Mouse (Mus musculus) cerebellum, adult (tissue): ENCODE measurements around the gene Ddx19b.
"Not testable (repeated sequence)": the region's sequence is repeated elsewhere in the genome, so short reads cannot be mapped to it uniquely, and the experiment has no call there.

Source experiments
- ATAC-seq: cut with Nextera tagmentation; 2 replicates; pipeline ENCODE4 v1.9.2; 2017; ENCODE audit warnings: mild to moderate bottlenecking, moderate library complexity, mixed read lengths; ENCODE audit not compliant: insufficient number of reproducible peaks, low FRiP score, low TSS enrichment

The Ddx19b gene

DNA sequence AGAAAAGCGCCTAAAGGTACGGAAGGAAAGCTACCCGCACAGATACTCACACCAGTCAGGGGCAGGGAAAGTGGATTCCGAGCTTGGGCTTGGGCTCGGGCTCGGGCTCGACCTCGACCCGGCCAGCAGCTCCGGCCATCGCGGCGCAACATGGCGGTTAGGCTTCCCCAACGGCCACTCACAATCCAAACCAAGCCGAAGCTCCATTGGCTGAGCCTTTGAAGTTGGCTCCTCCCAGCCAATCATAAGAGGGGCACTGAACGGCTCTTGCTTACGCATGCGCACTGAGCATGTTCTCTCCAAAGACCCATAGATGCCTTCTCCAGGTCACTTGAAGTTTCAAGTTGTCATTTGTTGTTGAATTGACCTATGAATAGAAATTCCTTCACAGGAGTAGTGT is at the start of gene Ddx19b:
Ddx19b (minus strand) TSS at position 180 of the 400 bp plus-strand sequence.
- no peak for ATAC-seq

DNA sequence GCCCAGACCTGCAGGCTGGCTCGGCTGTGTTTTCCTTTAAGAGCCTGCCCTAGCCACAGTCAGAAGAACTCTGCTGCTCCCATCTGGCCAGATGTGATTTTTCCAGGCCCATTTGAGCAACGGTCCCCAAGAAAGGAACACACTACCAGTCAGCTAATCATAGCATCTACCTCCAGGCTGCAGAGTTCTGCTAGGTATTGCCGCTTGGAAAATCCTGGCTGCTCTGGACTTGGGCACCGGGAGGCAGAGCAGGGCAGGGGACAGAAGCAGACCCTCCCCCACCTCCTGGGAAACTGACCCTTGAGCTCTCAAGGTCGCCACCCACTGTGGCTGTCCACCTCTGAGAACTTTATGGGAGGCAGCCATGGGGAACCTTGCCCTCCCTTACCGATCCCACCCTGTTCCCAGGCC is 48.3 kb upstream of the Ddx19b start:
- no peak for ATAC-seq

DNA sequence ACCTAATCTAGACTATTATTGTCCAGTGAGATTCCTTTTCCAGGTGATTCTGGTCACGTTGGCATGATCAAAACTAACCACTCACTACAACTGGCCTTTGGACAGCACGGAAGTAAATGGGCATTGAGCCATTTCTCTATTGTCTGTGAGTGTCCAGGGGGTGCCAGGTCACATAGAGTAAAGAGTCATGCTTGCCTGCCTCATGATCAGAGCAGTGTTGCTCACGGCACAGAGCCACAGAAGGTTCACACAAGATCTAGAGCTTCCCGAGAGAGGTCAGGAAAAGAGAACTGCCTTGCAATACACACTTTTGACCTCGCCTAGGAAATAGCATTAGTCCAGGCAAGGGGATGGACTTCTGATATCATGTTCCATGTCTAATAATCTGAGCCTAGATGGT is 47.9 kb upstream of the Ddx19b start:
- ATAC-seq, result no peak

DNA sequence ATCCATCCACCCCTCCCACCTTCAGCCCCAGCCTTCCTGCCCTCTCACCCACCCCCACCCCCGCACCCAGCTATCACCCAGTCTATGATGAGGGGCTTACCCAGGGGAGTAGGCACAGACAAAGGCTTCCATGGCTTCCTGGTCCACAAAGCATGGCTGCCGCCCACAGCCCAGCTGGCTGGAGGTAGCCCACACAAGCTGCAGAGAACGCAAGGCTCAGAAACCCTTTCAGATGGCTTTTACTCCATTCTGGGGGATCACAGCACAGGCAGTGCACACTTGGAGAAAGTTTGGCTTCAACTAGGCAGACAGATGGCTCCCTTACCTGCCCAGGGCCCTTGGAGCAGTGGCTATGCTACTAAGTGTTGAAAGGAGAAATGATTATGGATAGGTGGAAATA is 44.4 kb upstream of the Ddx19b start:
- ATAC-seq, result no peak

DNA sequence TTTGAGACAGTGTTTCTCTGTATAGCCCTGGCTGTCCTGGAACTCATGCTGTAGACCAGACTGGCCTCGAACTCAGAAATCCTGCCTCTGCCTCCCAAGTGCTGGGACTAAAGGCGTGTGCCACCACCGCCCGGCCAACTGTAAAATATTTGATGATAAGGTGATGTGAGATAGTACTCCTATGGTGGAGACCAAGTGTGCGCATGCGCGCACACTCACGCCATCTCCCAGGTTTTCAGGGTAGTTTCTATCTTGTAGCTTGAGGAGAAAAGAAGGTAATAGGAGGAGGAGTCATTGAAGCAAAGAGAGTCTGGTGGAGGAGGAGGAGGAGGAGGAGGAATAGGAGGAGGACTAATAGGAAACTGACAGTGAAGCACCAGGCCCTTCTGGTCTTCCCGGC is 37.1 kb upstream of the Ddx19b start:
- not testable (repeated sequence) for ATAC-seq

DNA sequence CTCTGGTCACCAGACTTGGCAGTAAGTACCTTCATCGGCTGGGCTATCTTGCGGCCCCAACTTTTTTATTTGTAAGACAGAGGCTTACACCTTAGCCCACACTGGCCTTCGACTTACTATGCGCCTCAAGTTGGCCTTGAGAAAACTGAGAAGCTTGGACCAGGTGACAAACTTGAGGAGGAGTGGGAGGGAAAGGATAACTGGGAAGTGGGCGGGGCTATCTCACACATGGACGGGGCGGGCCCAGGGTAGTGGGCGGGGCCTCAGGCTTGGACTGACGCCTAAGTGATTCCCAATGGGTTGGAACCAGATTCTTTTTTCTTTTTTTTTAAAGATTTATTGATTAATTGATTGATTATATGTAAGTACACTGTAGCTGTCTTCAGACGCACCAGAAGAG is 35.9 kb upstream of the Ddx19b start:
- no peak for ATAC-seq

DNA sequence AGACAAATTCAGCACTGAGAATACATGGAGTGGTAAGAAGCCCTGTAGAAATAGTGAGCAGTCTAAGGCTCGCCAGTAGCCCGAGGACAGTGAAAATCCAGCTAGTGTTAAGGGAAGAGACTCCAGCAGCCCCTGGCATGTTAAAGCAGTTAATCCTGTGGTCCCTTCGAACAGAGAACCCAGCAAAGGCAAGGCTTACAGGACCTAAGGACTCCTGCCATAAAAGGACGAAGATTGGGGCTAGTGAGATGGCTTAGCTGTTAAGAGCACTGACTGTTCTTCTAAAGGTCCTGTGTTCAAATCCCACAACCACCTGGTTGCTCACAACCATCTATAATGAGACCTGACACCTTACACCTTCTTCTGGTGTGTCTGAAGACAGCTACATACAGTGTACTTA is 34.8 kb upstream of the Ddx19b start:
- no peak for ATAC-seq

DNA sequence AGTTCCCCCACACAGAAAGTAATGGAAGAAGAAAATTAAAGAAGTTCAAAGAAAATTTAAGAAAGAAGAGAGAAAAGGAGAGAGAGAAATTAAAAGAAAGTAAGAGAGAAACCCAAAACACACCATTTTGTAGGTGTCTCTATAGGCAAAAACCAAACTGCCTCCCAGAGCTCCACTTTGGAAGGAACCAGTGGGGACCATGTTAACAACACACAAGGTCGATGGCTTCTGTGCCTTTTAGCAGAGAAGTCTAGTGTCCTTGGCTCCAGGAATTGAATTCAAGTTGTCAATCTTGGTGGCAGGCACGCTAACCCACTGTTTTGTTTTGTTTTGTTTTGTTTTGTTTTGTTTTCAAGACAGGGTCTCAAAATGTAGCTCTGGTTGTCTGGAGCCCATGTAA is 31.3 kb upstream of the Ddx19b start:
- ATAC-seq, result no peak

DNA sequence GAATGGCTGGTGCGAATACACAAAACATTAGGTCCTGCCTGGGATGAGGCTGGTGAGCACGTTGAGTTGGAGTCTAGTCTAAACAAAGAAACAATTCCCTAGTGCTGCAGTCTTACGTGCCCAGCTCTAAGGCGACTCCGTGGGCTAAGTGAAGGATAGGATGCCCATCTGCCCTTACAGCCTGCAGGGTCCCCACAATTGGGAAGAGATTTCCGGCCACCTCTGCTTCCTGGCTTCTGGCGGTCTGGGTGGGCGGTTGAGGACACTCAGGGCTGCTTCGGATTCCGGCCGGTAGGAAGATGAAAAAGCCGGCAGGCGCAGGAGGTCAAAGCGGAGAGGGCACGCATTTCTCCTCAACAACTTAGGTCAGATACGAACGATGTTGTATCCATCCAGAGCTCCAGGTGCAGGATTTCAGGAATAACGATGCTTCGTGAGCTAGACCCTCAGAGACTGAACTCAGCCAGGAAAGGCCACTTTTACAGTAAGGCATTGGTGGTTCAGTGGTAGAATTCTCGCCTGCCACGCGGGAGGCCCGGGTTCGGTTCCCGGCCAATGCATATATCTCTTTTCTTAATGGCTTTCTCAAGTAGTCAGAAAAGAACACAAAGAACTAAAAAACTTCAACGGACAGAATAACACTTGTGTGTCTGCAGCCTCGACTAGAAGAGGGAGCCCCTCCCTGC is 30.7 kb upstream of the Ddx19b start:
- peak; percentile 78; the same call in 1 of the 2 replicates for ATAC-seq

DNA sequence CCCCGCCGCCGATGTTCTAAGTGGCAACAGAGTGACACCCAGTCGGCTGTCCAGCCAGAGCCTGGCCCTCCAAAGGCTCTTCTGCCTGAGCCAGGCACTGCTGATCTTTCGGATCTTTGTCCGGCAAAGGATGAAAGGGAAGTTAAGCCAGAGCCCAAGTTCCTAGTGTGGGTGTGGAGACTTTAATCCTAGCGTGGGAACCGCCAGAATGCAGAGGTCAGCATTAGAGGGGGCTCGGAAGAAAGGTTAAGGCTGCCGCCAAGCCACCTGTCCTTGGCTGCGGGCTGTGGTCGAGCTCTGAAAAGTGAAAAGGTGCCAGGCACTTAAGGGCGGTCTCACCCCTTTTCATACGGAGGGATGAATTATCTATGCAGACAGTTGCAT is 30.1 kb upstream of the Ddx19b start:
- no peak for ATAC-seq

DNA sequence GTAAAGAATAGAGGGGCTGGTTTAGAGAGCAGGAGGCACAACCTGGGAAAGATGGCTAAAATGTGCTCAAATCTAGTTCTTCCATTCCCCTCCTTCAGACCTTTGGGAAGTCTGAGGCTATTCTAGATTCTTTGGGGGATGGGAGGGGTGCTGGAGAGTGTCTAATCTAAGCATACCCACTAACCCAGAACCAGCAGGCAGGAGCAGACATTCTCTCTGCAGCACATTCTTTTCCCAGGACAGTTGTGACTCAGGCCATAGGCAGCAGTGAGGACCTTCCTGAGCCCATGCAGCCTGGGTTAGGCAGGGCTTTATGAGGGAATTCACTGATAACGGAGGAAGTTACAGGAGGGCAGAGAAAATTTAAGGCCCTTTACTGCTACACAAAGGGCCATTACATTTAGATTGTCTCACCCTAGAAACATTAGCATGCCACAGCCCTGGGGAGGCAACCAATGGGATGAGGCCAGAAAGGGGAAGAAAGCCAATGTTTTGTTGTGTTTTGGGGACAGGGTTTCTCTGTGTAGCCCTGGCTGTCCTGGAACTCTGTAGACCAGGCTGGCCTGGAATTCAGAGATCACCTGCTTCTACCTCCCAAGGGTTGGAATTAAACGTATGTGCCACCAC is 27.5 kb upstream of the Ddx19b start:
- no peak for ATAC-seq

DNA sequence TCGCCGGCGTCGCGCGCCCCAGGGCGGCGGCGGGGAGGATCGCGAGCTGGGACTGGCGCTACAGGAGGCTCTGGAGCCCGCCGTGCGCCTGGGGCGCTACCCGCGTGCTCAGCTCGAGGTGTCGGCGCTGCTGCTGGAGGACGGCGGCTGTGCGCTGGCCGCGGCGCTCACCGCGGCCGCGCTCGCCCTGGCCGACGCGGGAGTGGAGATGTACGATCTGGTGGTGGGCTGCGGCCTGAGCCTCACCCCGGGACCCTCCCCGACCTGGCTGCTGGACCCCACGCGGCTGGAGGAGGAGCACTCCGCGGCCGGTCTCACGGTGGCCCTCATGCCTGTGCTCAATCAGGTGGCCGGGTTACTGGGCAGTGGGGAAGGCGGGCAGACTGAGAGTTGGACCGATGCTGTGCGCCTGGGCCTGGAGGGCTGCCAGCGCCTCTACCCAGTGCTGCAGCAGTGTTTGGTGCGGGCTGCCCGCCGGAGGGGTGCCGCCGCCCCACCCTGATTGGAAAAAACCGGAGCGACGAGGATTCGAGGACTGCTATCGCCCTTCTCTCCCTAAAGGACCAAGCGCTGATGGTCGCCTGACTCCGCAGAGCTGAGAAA is 25.2 kb upstream of the Ddx19b start:
- 0 out of 2 replicates have a peak, but pooled peaks have one; percentile 6 for ATAC-seq

DNA sequence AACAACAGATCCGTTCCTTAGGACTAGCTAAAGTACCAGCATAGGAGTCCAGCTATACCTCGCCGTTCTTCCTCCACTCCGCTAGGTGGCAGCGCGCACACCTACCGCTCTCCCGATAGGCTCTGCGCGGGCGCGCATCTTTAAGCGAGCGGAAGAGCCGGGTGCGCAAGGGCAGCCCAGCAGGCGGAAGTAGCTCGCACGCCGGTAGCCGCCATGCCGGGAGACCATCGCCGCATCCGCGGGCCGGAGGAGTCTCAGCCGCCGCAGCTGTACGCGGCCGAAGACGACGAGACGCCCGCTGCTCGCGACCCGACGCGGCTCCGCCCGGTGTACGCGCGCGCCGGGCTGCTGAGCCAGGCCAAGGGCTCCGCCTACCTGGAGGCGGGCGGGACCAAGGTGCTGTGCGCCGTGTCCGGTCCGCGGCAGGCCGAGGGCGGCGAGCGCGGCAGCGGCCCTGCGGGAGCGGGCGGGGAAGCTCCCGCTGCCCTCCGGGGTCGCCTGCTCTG is 24.7 kb upstream of the Ddx19b start, which contains the start of gene Exosc6:
Exosc6 (plus strand) TSS at position 182 of the 506 bp plus-strand sequence.
- peak; percentile 86 for ATAC-seq

DNA sequence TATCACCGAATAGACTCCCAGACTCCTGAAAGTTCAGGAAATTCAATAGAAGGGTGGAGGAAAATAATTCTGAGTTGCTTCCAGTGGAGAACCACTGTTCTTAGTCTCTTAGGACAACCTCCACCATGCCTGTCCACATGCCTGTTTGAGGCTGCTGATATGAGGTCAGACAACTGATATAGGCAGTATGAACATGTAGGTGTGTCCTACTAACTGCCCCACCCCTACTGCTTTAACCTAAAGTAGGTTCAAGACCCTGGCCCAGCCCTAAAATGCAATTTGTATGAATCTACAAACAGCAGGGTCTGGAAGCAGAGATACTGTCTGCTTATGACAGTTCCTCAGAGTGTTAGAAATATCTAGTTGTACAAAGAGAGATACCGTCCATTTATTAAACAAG is 24.1 kb upstream of the Ddx19b start:
- no peak for ATAC-seq

DNA sequence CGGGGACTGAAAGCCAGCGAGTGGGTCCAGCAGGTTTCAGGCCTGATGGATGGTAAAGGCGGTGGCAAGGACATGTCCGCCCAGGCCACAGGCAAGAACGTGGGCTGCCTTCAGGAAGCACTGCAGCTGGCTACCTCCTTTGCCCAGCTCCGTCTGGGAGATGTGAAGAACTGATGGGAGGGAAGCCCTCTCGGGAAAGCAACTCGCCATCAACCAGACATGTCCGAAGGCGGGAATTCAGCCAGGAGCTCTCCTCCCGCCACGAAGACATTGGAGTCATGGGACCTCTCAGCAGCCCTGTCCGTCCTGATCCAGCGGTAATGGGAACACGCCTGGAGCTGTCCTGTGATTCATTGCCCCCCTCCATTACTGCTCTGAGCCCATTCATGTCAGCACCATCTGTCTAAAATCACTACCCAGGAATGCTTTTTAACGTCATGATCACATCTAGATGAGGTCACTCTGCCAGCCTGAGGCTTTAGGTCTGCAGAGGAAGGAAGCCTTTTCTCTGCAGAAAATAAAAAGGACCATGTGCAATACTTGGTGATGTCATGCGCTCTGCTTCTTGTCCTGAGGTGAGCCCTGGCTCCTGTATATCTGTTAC is 23.6 kb upstream of the Ddx19b start:
- ATAC-seq, result no peak

DNA sequence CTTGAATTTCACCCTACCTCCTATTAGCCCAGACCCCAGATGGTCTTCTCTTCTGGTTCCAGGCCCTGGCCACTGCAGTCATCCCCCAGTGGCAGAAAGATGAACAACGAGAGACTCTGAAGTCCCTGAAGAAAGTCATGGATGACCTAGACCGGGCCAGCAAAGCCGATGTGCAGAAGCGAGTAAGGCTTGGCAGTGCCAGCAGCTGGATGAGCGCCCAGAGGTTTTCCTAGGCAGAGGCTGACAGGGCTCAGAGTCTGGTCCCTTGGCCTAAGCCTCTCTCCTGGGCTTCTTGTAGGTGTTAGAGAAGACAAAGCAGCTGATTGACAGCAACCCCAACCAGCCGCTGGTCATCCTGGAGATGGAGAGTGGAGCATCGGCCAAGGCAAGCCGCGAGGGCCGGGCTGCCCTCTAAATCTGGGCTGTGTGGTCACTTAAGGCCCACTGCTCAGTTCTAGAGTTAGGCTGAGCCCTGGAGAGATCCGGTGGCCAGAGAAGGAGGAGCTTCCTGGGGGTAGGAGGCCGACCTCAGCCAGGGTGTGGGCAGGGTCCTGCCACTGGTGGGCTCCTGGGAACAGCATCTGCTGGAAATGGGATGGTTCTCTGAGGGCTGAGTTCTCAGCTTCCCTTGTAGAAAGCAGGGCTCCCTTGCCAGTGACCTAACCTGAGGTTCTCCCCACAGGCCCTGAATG is 22.4 kb upstream of the Ddx19b start:
- no peak for ATAC-seq

DNA sequence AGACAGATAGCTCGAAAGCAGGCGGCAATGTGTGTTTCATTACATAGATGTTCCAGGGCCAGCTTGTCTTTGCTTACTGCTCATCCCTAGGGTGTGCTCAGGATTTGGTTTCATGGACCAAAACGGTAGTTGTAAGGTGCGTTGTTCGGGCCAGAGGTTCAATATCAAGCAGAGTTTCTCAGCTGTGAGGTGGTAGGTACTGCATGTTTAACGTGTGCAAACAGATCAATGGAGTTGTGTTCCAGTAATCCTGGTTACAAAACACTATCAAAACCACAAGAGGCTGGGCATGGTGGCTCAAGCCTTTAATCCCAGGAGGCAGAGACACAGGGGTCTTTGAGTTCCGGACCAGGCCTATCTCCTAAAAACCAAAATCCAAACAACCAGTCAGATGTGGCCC is 17.6 kb upstream of the Ddx19b start:
- no peak for ATAC-seq

DNA sequence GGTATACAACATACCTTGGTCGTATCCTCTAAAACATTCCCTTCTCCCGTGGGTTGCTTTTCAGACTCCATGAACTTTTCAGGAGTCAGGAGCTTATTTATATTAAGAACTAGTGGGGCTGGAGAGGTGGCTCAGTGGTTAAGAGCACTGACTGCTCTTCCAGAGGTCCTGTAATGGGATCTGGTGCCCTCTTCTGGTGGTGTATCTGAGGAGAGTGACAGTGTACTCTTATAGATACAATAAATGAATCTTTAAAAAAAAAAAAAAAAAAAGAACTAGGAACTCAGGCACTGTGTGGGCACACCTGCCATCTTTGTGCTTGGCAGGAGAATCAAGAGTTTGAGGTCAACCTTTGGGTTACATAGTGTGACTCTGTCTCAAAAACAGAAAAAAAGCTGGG is 17.1 kb upstream of the Ddx19b start:
- no peak for ATAC-seq

DNA sequence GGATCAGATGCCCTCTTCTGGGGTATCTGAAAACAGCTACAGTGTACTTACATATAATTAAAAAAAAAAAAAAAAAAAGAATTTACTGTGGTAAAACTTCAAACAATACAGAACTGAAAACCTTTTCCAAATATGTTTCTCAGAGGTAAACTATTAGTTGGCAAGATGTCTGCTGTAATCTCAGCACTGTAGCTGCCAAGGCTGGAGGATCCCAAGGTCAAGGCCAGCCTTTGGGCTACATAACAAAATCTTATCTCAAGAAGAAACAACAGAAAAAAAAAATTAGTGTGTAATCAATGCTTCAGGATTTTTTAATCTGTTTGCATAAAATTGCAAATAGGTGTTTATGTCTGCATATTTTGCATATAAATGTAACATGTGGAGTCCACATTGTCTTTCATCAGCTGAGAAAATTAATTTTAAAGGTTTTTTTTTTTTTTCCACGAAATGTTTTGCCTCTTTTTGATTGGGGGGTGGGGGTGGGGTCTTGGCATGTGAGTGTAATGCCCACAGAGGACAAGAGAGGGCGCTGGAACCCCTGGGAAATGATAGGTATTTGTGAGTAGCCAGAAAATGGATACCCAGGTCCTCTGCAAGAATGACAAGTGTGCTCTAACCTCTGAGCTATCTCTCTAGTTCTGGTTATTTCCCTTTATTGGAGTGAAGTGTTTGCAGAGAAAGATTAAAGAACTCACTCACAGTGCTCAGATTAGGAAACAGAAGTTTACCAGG is 12.6 kb upstream of the Ddx19b start:
- ATAC-seq, result no peak

DNA sequence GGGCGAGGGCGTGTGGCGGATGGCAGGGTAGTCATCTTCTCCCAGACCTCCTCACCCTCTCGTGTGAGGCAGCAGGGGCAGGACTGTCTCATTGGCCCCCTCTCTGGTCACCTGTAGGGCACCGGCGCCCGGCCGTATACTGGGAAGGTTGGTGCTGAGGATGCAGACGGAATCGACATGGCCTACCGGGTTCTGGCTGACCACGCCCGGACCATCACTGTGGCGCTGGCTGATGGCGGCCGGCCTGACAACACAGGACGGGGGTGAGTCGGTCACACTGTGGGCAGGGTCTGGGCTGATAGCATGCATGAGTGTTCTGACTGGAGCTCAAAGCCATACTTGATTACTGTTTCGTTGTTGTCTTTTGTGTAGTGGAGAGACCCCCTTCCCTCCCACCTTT is 11.0 kb upstream of the Ddx19b start:
- ATAC-seq, result no peak
